In the genomic region with DNA sequence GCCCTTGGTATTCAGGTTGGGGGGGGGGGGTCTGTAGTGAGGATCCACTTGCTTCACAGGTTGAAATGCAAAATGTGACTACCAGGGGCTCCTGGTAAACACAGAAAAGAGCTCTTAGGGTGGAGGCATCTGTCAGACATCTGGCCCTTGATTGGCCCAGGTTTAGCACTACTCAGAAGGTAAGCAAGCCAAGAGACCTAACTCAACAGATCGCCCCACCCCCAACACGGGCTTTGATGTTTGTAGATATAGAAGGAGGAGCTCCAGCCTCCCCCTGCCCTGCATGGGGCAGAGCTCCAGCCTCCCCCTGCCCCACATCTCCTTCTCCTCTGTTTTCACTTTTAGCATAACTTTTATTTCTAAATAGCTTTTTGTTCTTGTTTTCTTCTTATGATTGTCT, we compare ENCODE assay signal across 22 mouse cellular contexts. TPM values are rescaled to one million over a fixed set of nuclear protein-coding genes. Genes with fewer than 3 reads are reported as not detected.
A peak's percentile ranks its signal among the peaks of the same experiment; 100 is the strongest.
DNase-seq lines count a peak whose midpoint lies in the region; ATAC-seq lines count a peak whose summit lies in the region.
"Had no signal": no experiment of that assay in that cellular context is flagged by ENCODE, and none has a peak within 500 bp of the region (broad histone marks: within the 10 kb centered on the region; RNA-seq: fewer than 3 reads in every experiment).

No protein-coding gene starts in this region.

- no peak for ATAC-seq in liver, embryonic 11.5 days (replicated peaks; ENCODE audit: low FRiP score)
- ATAC-seq: activated CD4-positive, CD25-positive, alpha-beta regulatory T cell, adult 4 months; forebrain, embryonic 16.5 days; hindbrain, postnatal 0 days; intestine, embryonic 15.5 days; Patski had no signal

- no peaks in the 10 kb centered on the region for H3K9me3 ChIP-seq in liver, embryonic 11.5 days (ENCODE audit: control insufficient read depth, low read length)
- H3K9me3 ChIP-seq: embryonic facial prominence, embryonic 13.5 days; forebrain, embryonic 12.5 days; heart, embryonic 15.5 days; hindbrain, embryonic 13.5 days; intestine, embryonic 15.5 days had no signal

- no peak overlapping the region for H3K4me3 ChIP-seq in liver, embryonic 11.5 days (ENCODE audit: low read depth, low read length)
- H3K4me3 ChIP-seq: embryonic facial prominence, embryonic 13.5 days; forebrain, embryonic 12.5 days; heart, embryonic 15.5 days; hindbrain, embryonic 13.5 days; intestine, embryonic 15.5 days had no signal

- no peaks in the 10 kb centered on the region for H3K36me3 ChIP-seq in liver, embryonic 11.5 days (ENCODE audit: control insufficient read depth, insufficient read depth, low read length)
- H3K36me3 ChIP-seq: embryonic facial prominence, embryonic 13.5 days; forebrain, embryonic 12.5 days; heart, embryonic 15.5 days; hindbrain, embryonic 13.5 days; intestine, embryonic 15.5 days had no signal

- H3K4me2 ChIP-seq in liver, embryonic 11.5 days: no peak overlapping the region
- H3K4me2 ChIP-seq: embryonic facial prominence, embryonic 13.5 days; forebrain, embryonic 12.5 days; heart, embryonic 11.5 days; heart, embryonic 15.5 days; hindbrain, embryonic 13.5 days; intestine, embryonic 15.5 days had no signal

- peak; percentile 52 for DNase-seq in liver
- DNase-seq in liver, embryonic 11.5 days (ENCODE audit: low spot score): no peak
- peak; percentile 22 for DNase-seq in induced T-regulatory cell, adult 2 months (ENCODE audit: low read depth)
- peak; percentile 49 for DNase-seq in thymus, postnatal 0 days (ENCODE audit: low spot score)
- DNase-seq in adrenal gland, postnatal 10 days: no peak
- no peak for DNase-seq in adrenal gland, postnatal 14 days
- DNase-seq: adrenal gland, adult 8-10 months; cerebellum, adult 18-20 months; cerebellum, adult 9-11 months; cerebellum, postnatal 36 days; gastrocnemius, postnatal 10 days; heart, postnatal 14 days had no signal

- H3K27me3 ChIP-seq in liver, embryonic 11.5 days (replicated peaks; ENCODE audit: control insufficient read depth, insufficient read depth, low read length): no peaks in the 10 kb centered on the region
- H3K27me3 ChIP-seq: embryonic facial prominence, embryonic 13.5 days; forebrain, embryonic 12.5 days; heart, embryonic 15.5 days; hindbrain, embryonic 13.5 days; intestine, embryonic 15.5 days; Patski had no signal

- no peak overlapping the region for H3K9ac ChIP-seq in liver, embryonic 11.5 days (ENCODE audit: low read depth, low read length)
- H3K9ac ChIP-seq: embryonic facial prominence, embryonic 13.5 days; forebrain, embryonic 12.5 days; heart, embryonic 15.5 days; hindbrain, embryonic 13.5 days; intestine, embryonic 15.5 days had no signal

- H3K4me1 ChIP-seq in liver, embryonic 11.5 days (replicated peaks; ENCODE audit: control insufficient read depth, insufficient read depth, low read length): peaks cover 30% of the 10 kb centered on the region
- H3K4me1 ChIP-seq: forebrain, embryonic 12.5 days; heart, embryonic 15.5 days; hindbrain, embryonic 13.5 days; intestine, embryonic 15.5 days had no signal

- 32% methylated on average over 2 of the region's 2 CpGs for WGBS in liver, embryonic 11.5 days

- H3K27ac ChIP-seq in liver, embryonic 11.5 days (ENCODE audit: low read depth, low read length): no peak overlapping the region
- H3K27ac ChIP-seq: embryonic facial prominence, embryonic 13.5 days; forebrain, embryonic 12.5 days; heart, embryonic 15.5 days; hindbrain, embryonic 13.5 days; hindbrain, postnatal 0 days; intestine, embryonic 15.5 days had no signal

RNA-seq across cellular contexts. Expression of gene Sla2, which starts 32.8 kb away (rescaled TPM):
- 11.6 and 11.9 TPM in 2 replicates for polyA plus RNA-seq in liver, embryonic 11.5 days (2014; fragmentation: Nextera tagmentation; extraction: Ambion mirVana)
- polyA plus RNA-seq in thymus, postnatal 0 days (2015; fragmentation: Nextera tagmentation; extraction: Ambion mirVana): 104 and 115 TPM in 2 replicates
- under 1 TPM; 0.18 to 0.30 TPM for total RNA-seq in adrenal gland, postnatal 10 days (2021)
- total RNA-seq in adrenal gland, postnatal 14 days (2021): 0.26 and 1.2 TPM in 2 replicates
- total RNA-seq: gastrocnemius, postnatal 10 days; hindbrain, postnatal 0 days had no signal

RNA-seq across cellular contexts. Expression of gene Rab5if, which starts 56.9 kb away (rescaled TPM):
- polyA plus RNA-seq in liver, embryonic 11.5 days (2014; fragmentation: Nextera tagmentation; extraction: Ambion mirVana): 247 and 278 TPM in 2 replicates
- polyA plus RNA-seq in thymus, postnatal 0 days (2015; fragmentation: Nextera tagmentation; extraction: Ambion mirVana): 178 and 179 TPM in 2 replicates
- total RNA-seq in adrenal gland, postnatal 10 days (2021): 100 to 1,000 TPM; 277 to 282 TPM
- total RNA-seq in adrenal gland, postnatal 14 days (2021): 269 and 294 TPM in 2 replicates

Comparison
In these comparisons a context has a peak if more than half of its experiments do, and no peak if none do; other contexts are left out.
1. DNase-seq: peak in liver (single experiment), induced T-regulatory cell, adult 2 months (single experiment) and thymus, postnatal 0 days (single experiment); none in liver, embryonic 11.5 days (single experiment), adrenal gland, postnatal 10 days (single experiment) and adrenal gland, postnatal 14 days (single experiment).